Mouse (Mus musculus) macrophage (primary cell): Measurements from ENCODE around the gene Il11. TPM values are rescaled to one million over a fixed set of nuclear protein-coding genes. Genes with fewer than 3 reads are reported as not detected.

Source experiments
- H3K27ac ChIP-seq: fragments of 350-480 bp; formaldehyde crosslinking; 2 replicates; pipeline ENCODE4 v1.9.0; 2021
- H3K36me3 ChIP-seq: fragments of 350-480 bp; formaldehyde crosslinking; 2 replicates; pipeline ENCODE4 v1.9.0; 2021; ENCODE audit errors: inconsistent target
- H3K4me3 ChIP-seq: fragments of 350-480 bp; formaldehyde crosslinking; 2 replicates; pipeline ENCODE4 v1.9.0; 2021; ENCODE audit errors: inconsistent target
- H3K79me2 ChIP-seq: fragments of 350-480 bp; formaldehyde crosslinking; 2 replicates; pipeline ENCODE4 v1.9.0; 2021; ENCODE audit errors: inconsistent target
- WGBS: methylation state at CpG from one replicate; pipeline ENCODE4 v1.1.7; 2026; ENCODE audit warnings: inconsistent platforms; ENCODE audit not compliant: missing documents; 5-methylcytosine and 5-hydroxymethylcytosine counted together
- polyA plus RNA-seq: library from polyadenylated mRNA; stranded (reverse); fragments of 250-400 nt; gene quantifications from 3 replicates; pipeline ENCODE4 v1.2.4, GENCODE M21; 2018; ENCODE audit warnings: inconsistent platforms

Gene Il11
- polyA plus RNA-seq, 1 experiment from 2014 or later = not detected

- H3K4me3 ChIP-seq = peak overlapping the region; percentile 95; the same call in 1 of the 2 replicates
- no peaks in the 10 kb centered on the region for H3K79me2 ChIP-seq
- peak overlapping the region; percentile 90 for H3K27ac ChIP-seq
- WGBS = 95% methylated on average over 21 of the region's 21 CpGs
- peaks cover 20% of the 10 kb centered on the region; the same call in 1 of the 2 replicates for H3K36me3 ChIP-seq
These were observed 40.8 kb downstream of the Il11 start for GRCm38 (mm10) chr7:4741672-4742481.

GRCm38 (mm10) chr7:4741151-4741550, 41.5 kb downstream of the Il11 start:
- peaks cover 16% of the 10 kb centered on the region; the same call in 1 of the 2 replicates for H3K36me3 ChIP-seq
- WGBS = 16% methylated on average over 4 of the region's 4 CpGs
- no peaks in the 10 kb centered on the region for H3K79me2 ChIP-seq
- peak overlapping the region; percentile 90 for H3K27ac ChIP-seq
- H3K4me3 ChIP-seq = peak overlapping the region; percentile 95

- peak overlapping the region; percentile 90 for H3K27ac ChIP-seq
- H3K4me3 ChIP-seq = peak overlapping the region; percentile 95
- H3K79me2 ChIP-seq = no peaks in the 10 kb centered on the region
- under 1% methylated on average over 14 of the region's 14 CpGs for WGBS
- peaks cover 8% of the 10 kb centered on the region; the same call in 1 of the 2 replicates for H3K36me3 ChIP-seq
These were observed 42.3 kb downstream of the Il11 start for GRCm38 (mm10) chr7:4740309-4740727.

GRCm38 (mm10) chr7:4739544-4740275, 42.9 kb downstream of the Il11 start, which contains the start of gene Kmt5c:
Gene Kmt5c (plus strand): TSS chr7:4740115.
- Histone ChIP-seq H3K4me3 (peak within 1 kb of the TSS; percentile 95), H3K36me3 (peaks cover 7% of the 10 kb centered on the region; the same call in 1 of the 2 replicates), H3K27ac (peak within 1 kb of the TSS; percentile 90), H3K79me2 (no peaks in the 10 kb centered on the region)
- WGBS = under 1% methylated on average over 37 of the region's 44 CpGs

GRCm38 (mm10) chr7:4739041-4739543, 43.6 kb downstream of the Il11 start:
- Histone ChIP-seq H3K4me3 (peak overlapping the region; percentile 30), H3K79me2 (no peaks in the 10 kb centered on the region), H3K27ac (peak overlapping the region; percentile 34), H3K36me3 (peaks cover 7% of the 10 kb centered on the region; the same call in 1 of the 2 replicates)
- WGBS = 61% methylated on average over 10 of the region's 10 CpGs

GRCm38 (mm10) chr7:4732968-4733392, 49.7 kb downstream of the Il11 start:
- Histone ChIP-seq H3K79me2 (no peaks in the 10 kb centered on the region), H3K27ac (no peak overlapping the region), H3K4me3 (no peak overlapping the region), H3K36me3 (no peaks in the 10 kb centered on the region)
- WGBS = 79% methylated on average over 6 of the region's 6 CpGs

- Histone ChIP-seq H3K4me3 (no peak overlapping the region), H3K27ac (no peak overlapping the region), H3K79me2 (no peaks in the 10 kb centered on the region), H3K36me3 (no peaks in the 10 kb centered on the region)
- WGBS = 38% methylated on average over 5 of the region's 5 CpGs
These were observed 51.6 kb downstream of the Il11 start for GRCm38 (mm10) chr7:4731090-4731489.

- WGBS = 9% methylated on average over 7 of the region's 7 CpGs
- peak within 1 kb of the TSS; percentile 44 for H3K4me3 ChIP-seq
- H3K27ac ChIP-seq = peak within 1 kb of the TSS; percentile 84
These were observed 57.5 kb downstream of the Il11 start, which contains the start of gene Tmem150b for GRCm38 (mm10) chr7:4725169-4725568. Gene Tmem150b (minus strand): TSS chr7:4725249.

GRCm38 (mm10) chr7:4724359-4724758, 58.3 kb downstream of the Il11 start:
- WGBS = 0% methylated on average over 3 of the region's 3 CpGs
- peak overlapping the region; percentile 44; the same call in 1 of the 2 replicates for H3K4me3 ChIP-seq
- H3K36me3 ChIP-seq = no peaks in the 10 kb centered on the region
- peak overlapping the region; percentile 84 for H3K27ac ChIP-seq
- H3K79me2 ChIP-seq = no peaks in the 10 kb centered on the region

More at GRCm38 (mm10) chr7:4725169-4725568, 57.5 kb downstream of the Il11 start, which contains the start of gene Tmem150b:
- H3K79me2 ChIP-seq = no peaks in the 10 kb centered on the region
- no peaks in the 10 kb centered on the region for H3K36me3 ChIP-seq

GRCm38 (mm10) chr7:4723508-4723907, 59.2 kb downstream of the Il11 start:
- peak overlapping the region; percentile 84 for H3K27ac ChIP-seq
- WGBS = 13% methylated on average over 12 of the region's 12 CpGs
- no peaks in the 10 kb centered on the region for H3K36me3 ChIP-seq
- H3K4me3 ChIP-seq = peak overlapping the region; percentile 44
- no peaks in the 10 kb centered on the region for H3K79me2 ChIP-seq

Other genes with a start within 250 kb of the Il11 start
- not detected in 3 replicates for gene Syt5, start 235.3 kb downstream of the Il11 start, polyA plus RNA-seq
- not detected in 3 replicates for gene Ptprh, start 178.8 kb downstream of the Il11 start, polyA plus RNA-seq
- 1.4 to 2.3 TPM (median 2.1 TPM) in 3 replicates for gene Tmem86b, start 151.4 kb downstream of the Il11 start, polyA plus RNA-seq
- 68.2 to 77.4 TPM (median 74.2 TPM) in 3 replicates for gene Ppp6r1, start 123.8 kb downstream of the Il11 start, polyA plus RNA-seq
- gene Hspbp1, start 97.8 kb downstream of the Il11 start, polyA plus RNA-seq = 13.6 to 44.2 TPM (median 27.9 TPM) in 3 replicates
- 0.07 TPM in 1 of 3 replicates, not detected in the others for gene Brsk1, start 92.3 kb downstream of the Il11 start, polyA plus RNA-seq
- gene Tmem150b, start 57.6 kb downstream of the Il11 start, polyA plus RNA-seq = 1.2 to 4.1 TPM (median 2.5 TPM) in 3 replicates
- 13.0 to 41.3 TPM (median 19.4 TPM) in 3 replicates for gene Kmt5c, start 42.7 kb downstream of the Il11 start, polyA plus RNA-seq
- 1.3 TPM in 1 of 3 replicates, not detected in the others for gene Cox6b2, start 29.8 kb downstream of the Il11 start, polyA plus RNA-seq
- not detected in 3 replicates for gene Fam71e2, start 11.6 kb downstream of the Il11 start, polyA plus RNA-seq
- gene Tmem190, start 78 bp upstream of the Il11 start, polyA plus RNA-seq = not detected in 3 replicates
- gene Tmem238, start 6.8 kb upstream of the Il11 start, polyA plus RNA-seq = 0.67 to 1.6 TPM (median 0.70 TPM) in 3 replicates
- 395 to 534 TPM (median 483 TPM) in 3 replicates for gene Rpl28, start 10.0 kb upstream of the Il11 start, polyA plus RNA-seq
- 69.0 to 174 TPM (median 124 TPM) in 3 replicates for gene Ube2s, start 29.7 kb upstream of the Il11 start, polyA plus RNA-seq
- gene Shisa7, start 61.8 kb upstream of the Il11 start, polyA plus RNA-seq = not detected in 3 replicates
- gene Isoc2b, start 87.4 kb upstream of the Il11 start, polyA plus RNA-seq = 6.2 to 11.2 TPM (median 10.2 TPM) in 3 replicates
- 9.6 to 13.3 TPM (median 13.0 TPM) in 3 replicates for gene Isoc2a, start 94.3 kb upstream of the Il11 start, polyA plus RNA-seq
- gene Gm36210, start 123.7 kb upstream of the Il11 start, polyA plus RNA-seq = not detected in 3 replicates
- gene Zfp628, start 132.4 kb upstream of the Il11 start, polyA plus RNA-seq = 3.1 to 5.6 TPM (median 4.4 TPM) in 3 replicates
- 0.15 to 1.1 TPM (median 0.17 TPM) in 3 replicates for gene Nat14, start 139.2 kb upstream of the Il11 start, polyA plus RNA-seq
- gene Ssc5d, start 142.9 kb upstream of the Il11 start, polyA plus RNA-seq = 0.13 to 0.33 TPM (median 0.28 TPM) in 3 replicates
- gene Sbk2, start 181.5 kb upstream of the Il11 start, polyA plus RNA-seq = 0.36 to 1.8 TPM (median 1.1 TPM) in 3 replicates
- gene Sbk3, start 188.3 kb upstream of the Il11 start, polyA plus RNA-seq = not detected in 3 replicates
- 4.3 to 9.9 TPM (median 7.3 TPM) in 3 replicates for gene Zfp579, start 213.3 kb upstream of the Il11 start, polyA plus RNA-seq
- 13.7 to 24.6 TPM (median 14.3 TPM) in 3 replicates for gene Zfp524, start 231.6 kb upstream of the Il11 start, polyA plus RNA-seq
- 16.5 to 21.5 TPM (median 18.2 TPM) in 3 replicates for gene Fiz1, start 231.8 kb upstream of the Il11 start, polyA plus RNA-seq
- gene Gm44973, start 232.6 kb upstream of the Il11 start, polyA plus RNA-seq = not detected in 3 replicates
- 11.9 to 13.8 TPM (median 12.4 TPM) in 3 replicates for gene Zfp865, start 237.5 kb upstream of the Il11 start, polyA plus RNA-seq
- gene Ccdc106, start 237.7 kb upstream of the Il11 start, polyA plus RNA-seq = 0.28 to 1.1 TPM (median 0.37 TPM) in 3 replicates